Comparison of ENCODE assay signal across 10 mouse cellular contexts in the genomic region with DNA sequence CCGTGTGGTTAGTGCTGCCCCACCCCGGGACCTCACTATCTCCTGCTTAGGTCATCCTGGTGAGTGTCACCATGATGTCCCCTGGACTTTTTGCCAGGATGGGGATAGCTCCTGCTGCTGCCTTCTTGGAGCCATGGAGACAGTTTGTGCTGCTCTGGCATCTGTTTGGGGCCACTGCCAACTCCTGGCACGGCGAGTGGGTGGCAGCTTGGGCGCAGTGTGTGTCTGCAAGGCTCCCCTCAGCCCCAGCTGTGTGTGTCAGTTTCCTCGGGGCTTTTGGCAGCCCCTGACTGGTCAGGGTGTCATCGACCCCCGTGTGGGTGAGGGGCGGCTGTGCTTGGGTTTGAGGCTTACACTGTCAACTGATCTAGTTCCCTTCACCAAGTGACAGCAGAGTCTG. TPM values are rescaled to one million over a fixed set of nuclear protein-coding genes. Genes with fewer than 3 reads are reported as not detected.
DNase-seq lines count a peak whose midpoint lies in the region; ATAC-seq and TF ChIP-seq lines count a peak whose summit lies in the region.
"Had no signal": no experiment of that assay in that cellular context is flagged by ENCODE, and none has a peak within 500 bp of the region (broad histone marks: within the 10 kb centered on the region; RNA-seq: fewer than 3 reads in every experiment).

No protein-coding gene starts in this region.

- no peak overlapping the region for H3K4me2 ChIP-seq in hindbrain, postnatal 0 days (ENCODE audit: low read depth, low read length)
- H3K4me2 ChIP-seq: liver, embryonic 15.5 days had no signal

- H3K36me3 ChIP-seq in hindbrain, postnatal 0 days (ENCODE audit: insufficient read depth, low read length) = no peaks in the 10 kb centered on the region
- H3K36me3 ChIP-seq: G1E; liver, embryonic 15.5 days had no signal

- no peak for TF ChIP-seq CTCF in hindbrain, postnatal 0 days (IDR thresholded peaks at IDR 0.05; ENCODE audit: low read depth)

- no peaks in the 10 kb centered on the region for H3K9me3 ChIP-seq in hindbrain, postnatal 0 days (ENCODE audit: low read length)
- H3K9me3 ChIP-seq: liver, embryonic 15.5 days had no signal

- H3K27me3 ChIP-seq in hindbrain, postnatal 0 days (ENCODE audit: insufficient read depth, low read length) = no peaks in the 10 kb centered on the region
- H3K27me3 ChIP-seq: liver, embryonic 15.5 days had no signal

- H3K4me1 ChIP-seq in hindbrain, postnatal 0 days (ENCODE audit: insufficient read depth, low read length) = peaks cover 9% of the 10 kb centered on the region
- H3K4me1 ChIP-seq: liver, embryonic 15.5 days had no signal

- no peak overlapping the region for H3K27ac ChIP-seq in hindbrain, postnatal 0 days
- H3K27ac ChIP-seq: liver, embryonic 15.5 days had no signal

- no peak overlapping the region for H3K4me3 ChIP-seq in hindbrain, postnatal 0 days (ENCODE audit: low read length)
- H3K4me3 ChIP-seq: liver, embryonic 15.5 days had no signal

- no peak overlapping the region for H3K9ac ChIP-seq in hindbrain, postnatal 0 days (replicated peaks; ENCODE audit: low read length)
- H3K9ac ChIP-seq: liver, embryonic 15.5 days had no signal

- peak; percentile 87 for DNase-seq in brain, adult 2 months (ENCODE audit: low read depth, low spot score)
- DNase-seq in cerebellum, adult 18-20 months = peak; percentile 76 to 77
- DNase-seq in hindbrain, postnatal 0 days (ENCODE audit: low spot score) = peak; percentile 83
- peak; percentile 80 to 81 for DNase-seq in left cerebral cortex, postnatal 36 days (ENCODE audit: low spot score in 2 of 2)
- DNase-seq in spleen, postnatal 4 days (ENCODE audit: low spot score in 2 of 2) = no peak
- DNase-seq in urinary bladder, postnatal 36 days (ENCODE audit: low spot score in 2 of 2) = no peak

- intact Hi-C loops in left cerebral cortex, postnatal 36 days (cut with DNase I) = no loop called here

- peak; percentile 86 for ATAC-seq in hindbrain, postnatal 0 days
- ATAC-seq in inflammation-experienced regulatory T-cells, adult 6 months = no peak

- 41% methylated on average over 9 of the region's 9 CpGs for WGBS in hindbrain, postnatal 0 days

RNA-seq across cellular contexts. Expression of a gene that starts 20.6 kb away (rescaled TPM):
- total RNA-seq in hindbrain, postnatal 0 days (2014; rRNA removed) = 29.5 and 29.6 TPM in 2 replicates
- 13.8 and 18.3 TPM in 2 replicates for polyA plus RNA-seq in hindbrain, postnatal 0 days (2015; fragmentation: Nextera tagmentation; extraction: Ambion mirVana)
- 10 to 100 TPM in 1 of 2 experiments, 1 to 10 TPM in 1; 7.1 to 12.7 TPM for total RNA-seq in left cerebral cortex, postnatal 36 days (2021)
- polyA plus RNA-seq in inflammation-experienced regulatory T-cells, adult 6 months (2017; shearing (Covaris generic)) = not detected
- total RNA-seq: gastrocnemius, adult 18-20 months had no signal
- polyA plus RNA-seq: G1E had no signal

Comparison
In these comparisons a context has a peak if more than half of its experiments do, and no peak if none do; other contexts are left out.
1. DNase-seq: peak in brain, adult 2 months (single experiment), cerebellum, adult 18-20 months (2 of 2), hindbrain, postnatal 0 days (single experiment) and left cerebral cortex, postnatal 36 days (2 of 2); none in spleen, postnatal 4 days (0 of 2) and urinary bladder, postnatal 36 days (0 of 2).